Mouse (Mus musculus): ENCODE results near the gene Dusp12. TPM values are rescaled to one million over a fixed set of nuclear protein-coding genes. Genes with fewer than 3 reads are reported as not detected.

The Dusp12 gene
- total and polyA plus RNA-seq, 3 experiments: 30.4 to 41.7 (median 30.9) TPM

GRCm38 (mm10) chr1:170829344-170829743 is 56.0 kb downstream of the Dusp12 start:
- DNase-seq (ENCODE audit: extremely low read depth): no peak
- H3K4me1 ChIP-seq (ENCODE audit: control insufficient read depth in 1 of 2, insufficient read depth in 2 of 2): no peaks in the 10 kb centered on the region
- in situ Hi-C loops (cut with MboI; ENCODE audit: low pct_ligation_motif_present, low pct_unique_long_range_greater_than_20kb, low sequenced_read_pairs): loop anchor here (25.0 kb wide), 1 partner anchor 192 kb away; the partner anchor contains the start of gene Olfml2b
- no peak overlapping the region for H3K9ac ChIP-seq (ENCODE audit: insufficient read depth, low read depth)
- no peak overlapping the region for H3K4me3 ChIP-seq (replicated peaks in 1 of 3; ENCODE audit: low read depth in 2 of 3, low read length in 2 of 3, poor library complexity in 1 of 3)
- no peaks in the 10 kb centered on the region for H3K9me3 ChIP-seq (replicated peaks; ENCODE audit: low read length)
- dilution Hi-C loops (cut with MboI; ENCODE audit: extremely low pct_ligation_motif_present, extremely low pct_unique_long_range_greater_than_20kb, low sequenced_read_pairs): no loop called here
- peaks cover 46 to 76% of the 10 kb centered on the region in 2 experiments for H3K36me3 ChIP-seq (replicated peaks in 1 of 2; ENCODE audit: control insufficient read depth in 1 of 2, insufficient read depth in 1 of 2, low read length in 1 of 2)
- no peak overlapping the region for H3K27ac ChIP-seq (ENCODE audit: insufficient read depth, low read depth)
- no peak for TF ChIP-seq SIN3A (IDR thresholded peaks at IDR 0.05; ENCODE audit: low read length)
- TF ChIP-seq GABPA (IDR thresholded peaks at IDR 0.05; ENCODE audit: insufficient replicate concordance, low read depth, low read length): no peak
- TF ChIP-seq UBTF (IDR thresholded peaks at IDR 0.05; ENCODE audit: low read depth, low read length): no peak
- TF ChIP-seq E2F4 (IDR thresholded peaks at IDR 0.05; ENCODE audit: insufficient replicate concordance, low read depth, low read length): no peak
- no peak for TF ChIP-seq RAD21 (IDR thresholded peaks at IDR 0.05; ENCODE audit: low read depth, low read length)
- no peak for TF ChIP-seq PAX5 (IDR thresholded peaks at IDR 0.05; ENCODE audit: low read length)
- TF ChIP-seq CHD1 (IDR thresholded peaks at IDR 0.05; ENCODE audit: low read depth, low read length): no peak
- TF ChIP-seq CTCF (conservative IDR thresholded peaks at IDR 0.05 in 1 of 2, IDR thresholded peaks at IDR 0.05 in 1 of 2; ENCODE audit: low read depth in 2 of 2, low read length in 2 of 2): no peak
- no peak for TF ChIP-seq ZNF384 (IDR thresholded peaks at IDR 0.05; ENCODE audit: low read depth, low read length)
- no peak for TF ChIP-seq TBP (conservative IDR thresholded peaks at IDR 0.05; ENCODE audit: low read depth, low read length)
- no peak for TF ChIP-seq CHD2 (IDR thresholded peaks at IDR 0.05; ENCODE audit: low read length)
- TF ChIP-seq MAFK (IDR thresholded peaks at IDR 0.05; ENCODE audit: insufficient replicate concordance, low read length): no peak
- TF ChIP-seq IRF4 (IDR thresholded peaks at IDR 0.05; ENCODE audit: low read depth, low read length): no peak
- H3K4me2 ChIP-seq (ENCODE audit: insufficient read depth, low read depth, poor library complexity, severe bottlenecking): no peak overlapping the region
- H3K27me3 ChIP-seq (replicated peaks): no peaks in the 10 kb centered on the region
- peaks cover 35% of the 10 kb centered on the region for H3K79me2 ChIP-seq (replicated peaks; ENCODE audit: control insufficient read depth, extremely low read depth, insufficient read depth, poor library complexity, severe bottlenecking)

Other genes starting within 250 kb of the Dusp12 start
- gene Olfml2b, start 241.0 kb downstream of the Dusp12 start, total RNA-seq (2012; rRNA removed): 0.84 and 1.0 TPM in 2 replicates
- gene Olfml2b, start 241.0 kb downstream of the Dusp12 start, total RNA-seq (2014; rRNA removed): 0.35 and 0.39 TPM in 2 replicates
- 0.31 and 0.34 TPM in 2 replicates for gene Olfml2b, start 241.0 kb downstream of the Dusp12 start, polyA plus RNA-seq (2012; ENCODE audit: insufficient read length, low read depth)
- 35.3 and 37.6 TPM in 2 replicates for gene Atf6, start 17.8 kb downstream of the Dusp12 start, total RNA-seq (2012; rRNA removed)
- gene Atf6, start 17.8 kb downstream of the Dusp12 start, total RNA-seq (2014; rRNA removed): 33.8 and 35.9 TPM in 2 replicates
- 42.7 and 47.0 TPM in 2 replicates for gene Atf6, start 17.8 kb downstream of the Dusp12 start, polyA plus RNA-seq (2012; ENCODE audit: insufficient read length, low read depth)
- 4.2 and 5.7 TPM in 2 replicates for gene Gm26620, start 475 bp downstream of the Dusp12 start, total RNA-seq (2012; rRNA removed)
- 0.52 and 0.99 TPM in 2 replicates for gene Gm26620, start 475 bp downstream of the Dusp12 start, total RNA-seq (2014; rRNA removed)
- gene Gm26620, start 475 bp downstream of the Dusp12 start, polyA plus RNA-seq (2012; ENCODE audit: insufficient read length, low read depth): 1.2 and 1.9 TPM in 2 replicates
- not detected in 2 replicates for gene Fcrlb, start 27.4 kb upstream of the Dusp12 start, total RNA-seq (2012; rRNA removed)
- gene Fcrlb, start 27.4 kb upstream of the Dusp12 start, total RNA-seq (2014; rRNA removed): not detected in 2 replicates
- not detected in 2 replicates for gene Fcrlb, start 27.4 kb upstream of the Dusp12 start, polyA plus RNA-seq (2012; ENCODE audit: insufficient read length, low read depth)
- gene Fcrla, start 42.0 kb upstream of the Dusp12 start, total RNA-seq (2012; rRNA removed): 10.6 and 18.5 TPM in 2 replicates
- 30.6 and 34.8 TPM in 2 replicates for gene Fcrla, start 42.0 kb upstream of the Dusp12 start, total RNA-seq (2014; rRNA removed)
- gene Fcrla, start 42.0 kb upstream of the Dusp12 start, polyA plus RNA-seq (2012; ENCODE audit: insufficient read length, low read depth): 15.4 and 17.7 TPM in 2 replicates
- 20.2 and 31.8 TPM in 2 replicates for gene Fcgr2b, start 91.0 kb upstream of the Dusp12 start, total RNA-seq (2012; rRNA removed)
- gene Fcgr2b, start 91.0 kb upstream of the Dusp12 start, total RNA-seq (2014; rRNA removed): 29.5 and 31.1 TPM in 2 replicates
- 36.1 and 44.3 TPM in 2 replicates for gene Fcgr2b, start 91.0 kb upstream of the Dusp12 start, polyA plus RNA-seq (2012; ENCODE audit: insufficient read length, low read depth)
- gene Fcgr4, start 133.4 kb upstream of the Dusp12 start, total RNA-seq (2012; rRNA removed): 48.4 and 56.8 TPM in 2 replicates
- 41.8 and 50.2 TPM in 2 replicates for gene Fcgr4, start 133.4 kb upstream of the Dusp12 start, total RNA-seq (2014; rRNA removed)
- 46.7 and 52.8 TPM in 2 replicates for gene Fcgr4, start 133.4 kb upstream of the Dusp12 start, polyA plus RNA-seq (2012; ENCODE audit: insufficient read length, low read depth)
- gene Fcgr3, start 179.4 kb upstream of the Dusp12 start, total RNA-seq (2012; rRNA removed): 4.3 and 8.5 TPM in 2 replicates
- 6.1 and 6.3 TPM in 2 replicates for gene Fcgr3, start 179.4 kb upstream of the Dusp12 start, total RNA-seq (2014; rRNA removed)
- gene Fcgr3, start 179.4 kb upstream of the Dusp12 start, polyA plus RNA-seq (2012; ENCODE audit: insufficient read length, low read depth): 2.6 and 3.7 TPM in 2 replicates
- gene Cfap126, start 228.4 kb upstream of the Dusp12 start, total RNA-seq (2012; rRNA removed): 0.76 and 2.0 TPM in 2 replicates
- 0.43 and 0.79 TPM in 2 replicates for gene Cfap126, start 228.4 kb upstream of the Dusp12 start, total RNA-seq (2014; rRNA removed)
- 2.5 and 3.4 TPM in 2 replicates for gene Cfap126, start 228.4 kb upstream of the Dusp12 start, polyA plus RNA-seq (2012; ENCODE audit: insufficient read length, low read depth)

All from CH12.LX (cell line).